Mouse (Mus musculus): ENCODE measurements around the gene Rbm4b. TPM values are rescaled to one million over a fixed set of nuclear protein-coding genes. Genes with fewer than 3 reads are reported as not detected.
A peak's percentile ranks its signal among the peaks of the same experiment; 100 is the strongest.

Rbm4b gene
- 188 and 189 TPM in 2 replicates for polyA plus RNA-seq (2015; fragmentation: Nextera tagmentation; extraction: Ambion mirVana)

GRCm38 (mm10) chr19:4756193-4756911, at the start of gene Rbm4b:
Rbm4b (plus strand) TSS chr19:4756497.
- Histone ChIP-seq H3K27me3 (no peaks in the 10 kb centered on the region), H3K9me3 (no peaks in the 10 kb centered on the region), H3K9ac (peak within 1 kb of the TSS; percentile 89), H3K36me3 (peaks cover 26% of the 10 kb centered on the region), H3K4me1 (replicated peaks) (peaks cover 39% of the 10 kb centered on the region), H3K4me2 (peak within 1 kb of the TSS; percentile 71), H3K4me3 (peak within 1 kb of the TSS; percentile 67), H3K27ac (peak within 1 kb of the TSS; percentile 99)
- ATAC-seq (ENCODE audit: low FRiP score): peak; percentile 95
- under 1% methylated on average over 63 of the region's 65 CpGs for WGBS

GRCm38 (mm10) chr19:4708765-4709164, 47.5 kb upstream of the Rbm4b start:
- no peak overlapping the region for H3K4me3 ChIP-seq
- H3K9ac ChIP-seq: no peak overlapping the region
- 85% methylated on average over 10 of the region's 10 CpGs for WGBS
- H3K27ac ChIP-seq: no peak overlapping the region
- ATAC-seq (ENCODE audit: low FRiP score): no peak
- H3K4me1 ChIP-seq (replicated peaks): peaks cover 15% of the 10 kb centered on the region
- no peaks in the 10 kb centered on the region for H3K27me3 ChIP-seq
- no peak overlapping the region for H3K4me2 ChIP-seq
- no peaks in the 10 kb centered on the region for H3K36me3 ChIP-seq
- H3K9me3 ChIP-seq: no peaks in the 10 kb centered on the region

- peaks cover 33% of the 10 kb centered on the region for H3K4me1 ChIP-seq (replicated peaks)
- peak within 1 kb of the TSS; percentile 82 for H3K4me3 ChIP-seq
- H3K9ac ChIP-seq: peak within 1 kb of the TSS; percentile 96
- peak within 1 kb of the TSS; percentile 98 for H3K27ac ChIP-seq
- no peaks in the 10 kb centered on the region for H3K27me3 ChIP-seq
- peak; percentile 36 for ATAC-seq (ENCODE audit: low FRiP score)
- no peaks in the 10 kb centered on the region for H3K9me3 ChIP-seq
- 3% methylated on average over 13 of the region's 13 CpGs for WGBS
- peak within 1 kb of the TSS; percentile 63 for H3K4me2 ChIP-seq
- no peaks in the 10 kb centered on the region for H3K36me3 ChIP-seq
These were observed 45.1 kb upstream of the Rbm4b start, which contains the start of gene Sptbn2 for GRCm38 (mm10) chr19:4711098-4711600. Sptbn2 (plus strand) TSS chr19:4711167.

GRCm38 (mm10) chr19:4711601-4712155, 44.6 kb upstream of the Rbm4b start:
- peak overlapping the region; percentile 98 for H3K27ac ChIP-seq
- 2% methylated on average over 36 of the region's 65 CpGs for WGBS
- no peaks in the 10 kb centered on the region for H3K36me3 ChIP-seq
- H3K4me1 ChIP-seq (replicated peaks): peaks cover 33% of the 10 kb centered on the region
- H3K9ac ChIP-seq: peak overlapping the region; percentile 96
- peak; percentile 70 for ATAC-seq (ENCODE audit: low FRiP score)
- peak overlapping the region; percentile 63 for H3K4me2 ChIP-seq
- no peaks in the 10 kb centered on the region for H3K27me3 ChIP-seq
- no peaks in the 10 kb centered on the region for H3K9me3 ChIP-seq
- peak overlapping the region; percentile 82 for H3K4me3 ChIP-seq

GRCm38 (mm10) chr19:4712156-4712780, 44.0 kb upstream of the Rbm4b start:
- ATAC-seq (ENCODE audit: low FRiP score): peak; percentile 58
- peak overlapping the region; percentile 96 for H3K9ac ChIP-seq
- H3K4me3 ChIP-seq: peak overlapping the region; percentile 82
- H3K9me3 ChIP-seq: no peaks in the 10 kb centered on the region
- H3K4me2 ChIP-seq: peak overlapping the region; percentile 63
- H3K27ac ChIP-seq: peak overlapping the region; percentile 98
- H3K4me1 ChIP-seq (replicated peaks): peaks cover 33% of the 10 kb centered on the region
- under 1% methylated on average over 56 of the region's 60 CpGs for WGBS
- 0 out of 2 replicates have a peak, but pooled peaks cover 2% of the 10 kb centered on the region for H3K36me3 ChIP-seq
- H3K27me3 ChIP-seq: no peaks in the 10 kb centered on the region

GRCm38 (mm10) chr19:4712781-4713526, 43.3 kb upstream of the Rbm4b start:
- Histone ChIP-seq H3K36me3 (0 out of 2 replicates have a peak, but pooled peaks cover 2% of the 10 kb centered on the region), H3K9me3 (no peaks in the 10 kb centered on the region), H3K4me1 (replicated peaks) (peaks cover 33% of the 10 kb centered on the region), H3K27me3 (no peaks in the 10 kb centered on the region), H3K27ac (peak overlapping the region; percentile 98), H3K4me2 (peak overlapping the region; percentile 63), H3K4me3 (peak overlapping the region; percentile 82), H3K9ac (peak overlapping the region; percentile 96)
- WGBS: 24% methylated on average over 13 of the region's 13 CpGs
- peak; percentile 11; the same call in 1 of the 2 replicates for ATAC-seq (ENCODE audit: low FRiP score)

GRCm38 (mm10) chr19:4713886-4714285, 42.4 kb upstream of the Rbm4b start:
- ATAC-seq (ENCODE audit: low FRiP score): no peak
- H3K4me1 ChIP-seq (replicated peaks): peaks cover 41% of the 10 kb centered on the region
- no peaks in the 10 kb centered on the region for H3K27me3 ChIP-seq
- WGBS: 35% methylated on average over 3 of the region's 3 CpGs
- H3K4me3 ChIP-seq: peak overlapping the region; percentile 82
- H3K9ac ChIP-seq: peak overlapping the region; percentile 96
- H3K36me3 ChIP-seq: 0 out of 2 replicates have a peak, but pooled peaks cover 4% of the 10 kb centered on the region
- H3K9me3 ChIP-seq: no peaks in the 10 kb centered on the region
- peak overlapping the region; percentile 98 for H3K27ac ChIP-seq
- peak overlapping the region; percentile 63 for H3K4me2 ChIP-seq

- Histone ChIP-seq H3K9me3 (no peaks in the 10 kb centered on the region), H3K4me3 (no peak overlapping the region), H3K27me3 (no peaks in the 10 kb centered on the region), H3K9ac (no peak overlapping the region), H3K4me1 (replicated peaks) (peaks cover 53% of the 10 kb centered on the region), H3K4me2 (no peak overlapping the region), H3K27ac (no peak overlapping the region), H3K36me3 (peaks cover 33% of the 10 kb centered on the region)
- 99% methylated on average over 14 of the region's 14 CpGs for WGBS
- ATAC-seq (ENCODE audit: low FRiP score): no peak
These were observed 39.5 kb upstream of the Rbm4b start for GRCm38 (mm10) chr19:4716756-4717155.

- ATAC-seq (ENCODE audit: low FRiP score): no peak
- Histone ChIP-seq H3K9me3 (no peaks in the 10 kb centered on the region), H3K36me3 (peaks cover 38% of the 10 kb centered on the region), H3K27me3 (no peaks in the 10 kb centered on the region), H3K4me2 (no peak overlapping the region), H3K27ac (no peak overlapping the region), H3K4me1 (replicated peaks) (peaks cover 53% of the 10 kb centered on the region), H3K9ac (no peak overlapping the region), H3K4me3 (no peak overlapping the region)
- 100% methylated on average over 2 of the region's 2 CpGs for WGBS
These were observed 39.0 kb upstream of the Rbm4b start for GRCm38 (mm10) chr19:4717281-4717680.

DNA sequence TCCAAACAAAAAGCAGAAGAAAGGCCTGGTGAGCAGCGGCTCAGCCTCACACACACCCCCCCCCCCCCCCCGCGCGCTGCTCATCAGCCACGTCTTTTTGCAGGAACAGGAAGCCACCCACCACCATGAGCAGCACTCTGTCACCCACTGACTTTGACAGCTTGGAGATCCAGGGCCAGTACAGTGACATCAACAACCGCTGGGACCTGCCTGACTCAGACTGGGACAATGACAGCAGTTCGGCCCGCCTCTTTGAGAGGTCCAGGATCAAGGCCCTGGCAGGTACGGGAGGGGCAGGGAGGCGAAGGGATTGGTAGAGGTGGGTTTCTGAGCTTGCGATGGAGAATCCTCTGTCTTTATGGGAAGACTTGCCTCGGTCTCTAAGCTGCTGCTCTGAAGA, 37.6 kb upstream of the Rbm4b start:
- Histone ChIP-seq H3K27ac (no peak overlapping the region), H3K36me3 (peaks cover 43% of the 10 kb centered on the region), H3K9me3 (no peaks in the 10 kb centered on the region), H3K4me2 (no peak overlapping the region), H3K4me3 (no peak overlapping the region), H3K4me1 (replicated peaks) (peaks cover 46% of the 10 kb centered on the region), H3K9ac (no peak overlapping the region), H3K27me3 (no peaks in the 10 kb centered on the region)
- WGBS: 34% methylated on average over 12 of the region's 12 CpGs
- no peak for ATAC-seq (ENCODE audit: low FRiP score)

- no peak for ATAC-seq (ENCODE audit: low FRiP score)
- WGBS: 21% methylated on average over 5 of the region's 5 CpGs
- H3K36me3 ChIP-seq: peaks cover 49% of the 10 kb centered on the region
These were observed 36.9 kb upstream of the Rbm4b start for GRCm38 (mm10) chr19:4719351-4719764.

More at GRCm38 (mm10) chr19:4719351-4719764, 36.9 kb upstream of the Rbm4b start:
- Histone ChIP-seq H3K4me3 (no peak overlapping the region), H3K4me2 (no peak overlapping the region), H3K9me3 (no peaks in the 10 kb centered on the region), H3K27ac (no peak overlapping the region), H3K4me1 (replicated peaks) (peaks cover 39% of the 10 kb centered on the region), H3K27me3 (no peaks in the 10 kb centered on the region), H3K9ac (no peak overlapping the region)

Data from hindbrain, embryonic 13.5 days (tissue).